Comparison of ENCODE assay signal across 8 mouse cellular contexts in genomic region chr4:131914891-131915469, GRCm38 (mm10). TPM values are rescaled to one million over a fixed set of nuclear protein-coding genes. Genes with fewer than 3 reads are reported as not detected.
DNase-seq lines count a peak whose midpoint lies in the region; ATAC-seq and TF ChIP-seq lines count a peak whose summit lies in the region.

No protein-coding gene starts in this region.

- TF ChIP-seq POLR2A in heart, adult 2 months (IDR thresholded peaks at IDR 0.05; ENCODE audit: insufficient read depth, low read depth, low read length): no peak

- DNase-seq in heart, adult 2 months: no peak
- DNase-seq in heart, postnatal 14 days: no peak
- peak; percentile 42 for DNase-seq in forebrain, embryonic 14.5 days (ENCODE audit: low spot score)
- DNase-seq in kidney, adult 9 months: peak; percentile 53
- no peak for DNase-seq in testis, postnatal 14 days (ENCODE audit: low spot score)
- DNase-seq in adrenal gland, adult 2 months: no peak
- no peak for DNase-seq in right cerebral cortex, postnatal 36 days (ENCODE audit: low spot score in 2 of 2)

- peaks cover 19% of the 10 kb centered on the region for H3K4me1 ChIP-seq in heart, adult 2 months (ENCODE audit: control insufficient read depth, insufficient read depth, low read length)
- peaks cover 8% of the 10 kb centered on the region for H3K4me1 ChIP-seq in forebrain, embryonic 14.5 days (ENCODE audit: control insufficient read depth, insufficient read depth, low read length)
- peaks cover 15% of the 10 kb centered on the region for H3K4me1 ChIP-seq in midbrain, embryonic 16.5 days (ENCODE audit: control insufficient read depth, insufficient read depth, low read length)

- peak overlapping the region; percentile 51 for H3K4me2 ChIP-seq in forebrain, embryonic 14.5 days (ENCODE audit: low read length)
- H3K4me2 ChIP-seq in midbrain, embryonic 16.5 days (ENCODE audit: low read length): peak overlapping the region; percentile 57

- TF ChIP-seq CTCF in heart, adult 2 months (IDR thresholded peaks at IDR 0.05): no peak

- H3K4me3 ChIP-seq in heart, adult 2 months: no peak overlapping the region
- peak overlapping the region; percentile 22 for H3K4me3 ChIP-seq in forebrain, embryonic 14.5 days (ENCODE audit: low read depth, low read length)
- peak overlapping the region; percentile 27 for H3K4me3 ChIP-seq in midbrain, embryonic 16.5 days (ENCODE audit: low read depth, low read length)

- H3K9ac ChIP-seq in heart, adult 2 months (ENCODE audit: low read depth, low read length): peak overlapping the region; percentile 42
- H3K9ac ChIP-seq in forebrain, embryonic 14.5 days (ENCODE audit: low read length): peak overlapping the region; percentile 53
- peak overlapping the region; percentile 57 for H3K9ac ChIP-seq in midbrain, embryonic 16.5 days (ENCODE audit: low read depth, low read length)

- WGBS in heart, adult 2 months: 14% methylated on average over 31 of the region's 31 CpGs
- WGBS in forebrain, embryonic 14.5 days: 2% methylated on average over 31 of the region's 31 CpGs
- WGBS in midbrain, embryonic 16.5 days: 2% methylated on average over 31 of the region's 31 CpGs

- no peaks in the 10 kb centered on the region for H3K79me2 ChIP-seq in heart, adult 2 months (replicated peaks; ENCODE audit: control insufficient read depth, insufficient read depth, low read length)

- no peak overlapping the region for H3K27ac ChIP-seq in heart, adult 2 months
- no peak overlapping the region for H3K27ac ChIP-seq in forebrain, embryonic 14.5 days (ENCODE audit: low read depth, low read length)
- H3K27ac ChIP-seq in midbrain, embryonic 16.5 days (ENCODE audit: low read length): no peak overlapping the region

- intact Hi-C loops in heart, adult 2 months (cut with DNase I): loop anchor here (2.0 to 5.0 kb wide), 2 partner anchors 40 to 52 kb away; no protein-coding TSS in a partner anchor
- intact Hi-C loops in heart, postnatal 14 days (cut with DNase I): loop anchor here (5.0 kb wide), 3 partner anchors 52 to 162 kb away; partner anchors contain the start of gene Epb41

- H3K9me3 ChIP-seq in forebrain, embryonic 14.5 days (replicated peaks; ENCODE audit: control insufficient read depth, low read length): no peaks in the 10 kb centered on the region
- no peaks in the 10 kb centered on the region for H3K9me3 ChIP-seq in midbrain, embryonic 16.5 days (replicated peaks; ENCODE audit: control insufficient read depth, low read length, poor library complexity, severe bottlenecking)

- no peaks in the 10 kb centered on the region for H3K27me3 ChIP-seq in heart, adult 2 months (ENCODE audit: control insufficient read depth, insufficient read depth, low read length)
- peaks cover 68% of the 10 kb centered on the region for H3K27me3 ChIP-seq in forebrain, embryonic 14.5 days (replicated peaks; ENCODE audit: control insufficient read depth, insufficient read depth, low read length)
- peaks cover 49% of the 10 kb centered on the region for H3K27me3 ChIP-seq in midbrain, embryonic 16.5 days (ENCODE audit: control insufficient read depth, insufficient read depth, low read depth, low read length)

- no peaks in the 10 kb centered on the region for H3K36me3 ChIP-seq in heart, adult 2 months (ENCODE audit: control insufficient read depth, insufficient read depth, low read length)
- no peaks in the 10 kb centered on the region for H3K36me3 ChIP-seq in forebrain, embryonic 14.5 days (ENCODE audit: control insufficient read depth, insufficient read depth, low read length)
- H3K36me3 ChIP-seq in midbrain, embryonic 16.5 days (ENCODE audit: control insufficient read depth, insufficient read depth, low read length): no peaks in the 10 kb centered on the region

- no peak for ATAC-seq in forebrain, embryonic 14.5 days
- ATAC-seq in midbrain, embryonic 16.5 days: no peak

- TF ChIP-seq EP300 in heart, adult 2 months (IDR thresholded peaks at IDR 0.05; ENCODE audit: insufficient read depth, low read depth, low read length): no peak

RNA-seq across cellular contexts. Expression of gene Tmem200b, which starts 6.6 kb away (rescaled TPM):
- total RNA-seq in heart, adult 2 months (2021): 1 to 10 TPM; 7.3 to 7.4 TPM
- polyA plus RNA-seq in heart, adult 2 months (2012; rRNA removed): 6.9 and 10.4 TPM in 2 replicates
- total RNA-seq in heart, postnatal 14 days (2021): 10 to 100 TPM in 1 of 2 experiments, 1 to 10 TPM in 1; 9.5 to 12.8 TPM
- not detected in 2 replicates for polyA plus RNA-seq in forebrain, embryonic 14.5 days (2014; fragmentation: Nextera tagmentation; extraction: Ambion mirVana)
- 0.18 TPM in 1 of 2 replicates, not detected in the other for polyA plus RNA-seq in midbrain, embryonic 16.5 days (2015; fragmentation: Nextera tagmentation; extraction: Ambion mirVana)
- 10 to 100 TPM in 1 of 2 experiments, 1 to 10 TPM in 1; 5.4 to 13.3 TPM for total RNA-seq in adrenal gland, adult 2 months (2021)
- 26.5 and 29.1 TPM in 2 replicates for polyA plus RNA-seq in adrenal gland, adult 2 months (2012; rRNA removed)

RNA-seq across cellular contexts. Expression of gene Srsf4, which starts 41.6 kb away (rescaled TPM):
- 10 to 100 TPM; 31.9 to 34.9 TPM for total RNA-seq in heart, adult 2 months (2021)
- polyA plus RNA-seq in heart, adult 2 months (2012; rRNA removed): 20.4 and 22.4 TPM in 2 replicates
- total RNA-seq in heart, postnatal 14 days (2021): 10 to 100 TPM; 39.4 to 42.4 TPM
- 109 and 132 TPM in 2 replicates for polyA plus RNA-seq in forebrain, embryonic 14.5 days (2014; fragmentation: Nextera tagmentation; extraction: Ambion mirVana)
- polyA plus RNA-seq in midbrain, embryonic 16.5 days (2015; fragmentation: Nextera tagmentation; extraction: Ambion mirVana): 100 and 112 TPM in 2 replicates
- total RNA-seq in adrenal gland, adult 2 months (2021): 10 to 100 TPM; 55.9 to 70.2 TPM
- 21.6 and 23.9 TPM in 2 replicates for polyA plus RNA-seq in adrenal gland, adult 2 months (2012; rRNA removed)

Comparison
In these comparisons a context has a peak if more than half of its experiments do, and no peak if none do; other contexts are left out.
1. DNase-seq: peak in forebrain, embryonic 14.5 days (single experiment) and kidney, adult 9 months (single experiment); none in heart, adult 2 months (0 of 2), heart, postnatal 14 days (0 of 2), testis, postnatal 14 days (single experiment), adrenal gland, adult 2 months (single experiment) and right cerebral cortex, postnatal 36 days (0 of 2).
2. Peak in every context shown above with its lines, with median percentiles within 50 percentile points of each other: H3K9ac ChIP-seq.